Mouse (Mus musculus): ENCODE measurements around the gene Tmem50a.
"Not testable (repeated sequence)": the region's sequence is repeated elsewhere in the genome, so short reads cannot be mapped to it uniquely, and the experiment has no call there.

The Tmem50a gene

DNA sequence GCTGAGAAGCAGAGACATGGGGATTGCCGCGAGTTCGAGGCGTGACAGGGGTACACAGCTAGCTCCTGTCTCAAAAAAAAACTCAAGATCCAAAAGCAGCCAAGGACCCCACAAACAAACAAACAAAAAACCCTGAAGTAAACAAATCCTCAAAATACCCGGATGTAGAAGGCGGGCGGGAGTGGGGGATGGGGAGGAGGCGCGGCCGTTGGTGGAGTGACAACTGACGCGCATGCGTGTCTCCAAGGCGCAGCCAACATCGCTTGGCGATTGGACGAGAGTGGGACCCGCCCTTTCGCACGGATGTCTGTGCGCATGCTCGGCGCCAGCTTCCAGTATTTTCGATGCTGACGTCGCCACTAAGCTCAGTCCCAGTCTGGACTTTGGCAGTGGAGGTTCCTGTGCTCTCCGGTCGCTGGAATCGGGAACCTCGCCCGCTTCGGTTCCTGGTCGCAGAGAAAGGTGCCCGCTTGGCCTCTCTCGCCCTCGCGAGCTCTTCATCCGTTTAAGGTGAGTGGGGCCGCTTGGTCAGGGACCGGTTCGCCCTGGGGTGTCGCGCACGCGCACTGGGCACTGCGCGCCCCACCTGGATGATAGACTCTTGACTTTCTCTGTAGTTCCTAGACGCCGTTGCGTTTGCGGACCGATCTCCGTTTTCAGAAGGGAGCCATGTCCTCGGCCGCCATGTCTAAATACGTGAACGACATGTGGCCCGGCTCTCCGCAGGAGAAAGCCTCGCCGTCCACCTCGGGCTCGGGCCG, 8.6 kb upstream of the Tmem50a start, which contains the start of gene Rsrp1:
Gene Rsrp1 (plus strand): TSS at position 335 of the 761 bp plus-strand sequence.
- DNase-seq (ENCODE audit: low read depth, low spot score): peak; percentile 98

DNA sequence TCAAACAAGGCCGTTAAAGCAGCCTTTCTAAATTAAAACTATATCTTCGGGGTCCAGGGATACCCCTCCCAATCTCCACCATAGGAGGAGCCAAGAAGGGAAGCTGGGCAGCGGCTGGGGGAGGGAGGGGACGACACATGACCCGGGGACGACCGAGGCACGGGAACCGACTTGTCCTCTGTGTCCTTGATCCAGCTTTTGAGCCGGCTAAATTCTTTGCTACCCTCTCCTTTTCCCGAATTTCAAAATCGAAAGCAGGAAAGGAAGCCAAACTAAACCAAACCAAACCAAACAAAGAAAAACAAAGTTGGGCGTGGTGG, 8.1 kb upstream of the Tmem50a start:
- no peak for DNase-seq (ENCODE audit: low read depth, low spot score)

DNA sequence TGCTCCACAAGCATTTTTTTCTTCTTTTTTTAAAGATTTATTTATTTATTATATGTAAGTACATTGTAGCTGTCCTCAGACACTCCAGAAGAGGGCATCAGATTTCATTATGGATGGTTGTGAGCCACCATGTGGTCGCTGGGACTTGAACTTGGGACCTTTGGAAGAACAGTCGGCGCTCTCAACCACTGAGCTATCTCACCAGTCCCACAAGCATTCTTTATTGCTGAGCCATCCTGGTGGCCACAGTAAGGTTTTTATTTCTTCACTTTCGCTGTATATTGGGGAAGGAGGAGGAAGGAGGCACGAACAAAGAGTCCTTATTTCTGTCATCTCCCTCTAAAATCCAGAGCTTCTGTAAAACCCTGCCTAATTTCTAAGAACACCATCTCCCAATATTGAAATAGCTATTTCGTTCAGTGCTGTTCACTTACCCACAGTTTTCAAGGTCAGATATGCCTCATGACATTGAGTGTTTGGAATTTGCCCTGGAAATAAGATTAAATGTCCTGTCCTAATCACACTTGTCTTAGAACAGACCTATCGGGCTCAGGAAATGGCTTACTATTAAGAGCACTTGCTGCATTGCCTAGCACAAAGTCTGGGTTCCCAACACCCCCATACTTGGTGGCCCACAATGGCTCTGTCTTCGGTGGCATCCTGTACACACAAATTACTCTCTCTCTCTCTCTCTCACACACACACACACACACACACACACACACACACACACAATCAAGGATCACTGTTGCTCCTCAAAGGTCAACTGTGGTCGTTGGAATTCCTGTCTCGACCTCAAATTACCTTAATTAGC, 7.5 kb upstream of the Tmem50a start:
- DNase-seq (ENCODE audit: low read depth, low spot score): no peak

DNA sequence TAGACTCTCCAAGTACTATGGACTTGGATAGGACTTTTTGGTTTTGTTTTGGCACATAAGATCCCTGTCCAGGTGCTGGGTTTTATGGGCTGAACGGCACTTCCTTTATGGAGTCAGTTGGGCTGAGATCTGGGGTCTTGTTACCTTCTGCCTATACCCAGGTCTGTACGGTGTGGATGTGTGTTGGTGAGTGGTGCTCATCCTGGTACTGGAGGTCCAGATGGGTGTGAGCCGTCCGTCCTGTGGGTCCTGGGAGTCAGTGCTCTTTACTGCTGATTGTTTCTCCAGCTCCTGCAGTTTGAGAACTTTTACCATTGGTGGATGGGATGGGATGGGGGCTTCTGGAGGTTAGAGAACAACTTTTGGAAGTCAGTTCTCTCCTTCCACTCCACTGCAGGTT, 6.9 kb upstream of the Tmem50a start:
- no peak for DNase-seq (ENCODE audit: low read depth, low spot score)

GRCm38 (mm10) chr4:134920631-134921030, 5.8 kb upstream of the Tmem50a start:
- DNase-seq (ENCODE audit: low read depth, low spot score): no peak

DNA sequence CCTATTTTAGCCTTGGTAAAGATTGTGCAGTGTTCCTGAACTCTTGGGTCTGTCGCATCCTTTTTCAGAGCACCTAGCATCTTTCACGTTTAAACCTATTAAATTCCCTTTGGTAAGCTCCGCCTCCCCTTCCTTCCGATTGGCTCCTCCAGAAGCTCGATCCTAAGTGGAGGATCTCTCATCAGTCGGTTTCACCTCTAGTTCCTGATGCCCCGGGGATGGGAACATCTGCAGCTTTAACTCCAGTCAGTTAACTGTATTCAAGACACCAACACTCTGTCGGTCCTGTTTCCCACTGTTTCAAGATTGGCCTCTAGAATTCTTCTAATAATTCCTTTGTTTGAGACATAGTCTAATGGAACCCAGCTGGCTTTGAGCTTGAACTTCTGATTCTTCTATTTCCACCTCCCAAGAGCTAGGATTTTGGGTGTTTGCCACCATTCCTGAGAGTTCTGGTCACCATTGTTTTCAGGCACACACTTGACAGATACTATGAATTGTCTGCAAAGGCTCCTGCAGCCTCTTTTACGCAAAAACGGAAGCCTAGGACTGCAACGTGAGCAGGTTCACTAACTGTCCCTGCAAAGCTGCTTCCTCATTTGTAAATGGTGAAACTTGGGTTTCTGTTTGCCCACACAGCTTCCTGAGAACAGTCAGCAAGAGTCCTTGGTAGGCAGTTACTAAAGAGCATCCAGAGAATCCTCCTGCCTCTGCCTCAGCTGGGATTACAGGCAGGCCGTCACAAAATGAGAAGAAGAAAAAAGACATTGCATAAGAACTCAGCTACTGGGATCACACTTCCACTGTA, 5.1 kb upstream of the Tmem50a start:
- DNase-seq (ENCODE audit: low read depth, low spot score): no peak

DNA sequence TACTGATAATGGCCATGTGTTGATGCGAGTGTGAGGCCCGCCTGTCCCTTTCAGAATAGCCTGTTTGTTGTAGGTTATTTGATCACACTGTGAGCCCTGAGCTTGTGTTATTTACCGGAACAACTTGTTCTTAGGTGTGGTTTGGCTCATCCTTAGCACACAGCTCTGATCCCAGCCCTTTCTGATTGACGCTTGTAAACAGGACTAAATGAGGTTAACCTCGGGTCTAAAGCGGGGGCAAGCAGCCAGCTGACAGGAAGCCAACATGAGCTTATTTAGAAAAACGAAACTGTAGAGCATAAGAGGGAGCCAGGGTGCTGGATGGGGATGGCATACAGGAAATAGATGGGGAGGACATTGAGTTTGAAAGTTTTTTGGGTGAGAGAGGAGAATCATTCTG, 3.6 kb upstream of the Tmem50a start:
- no peak for DNase-seq (ENCODE audit: low read depth, low spot score)

DNA sequence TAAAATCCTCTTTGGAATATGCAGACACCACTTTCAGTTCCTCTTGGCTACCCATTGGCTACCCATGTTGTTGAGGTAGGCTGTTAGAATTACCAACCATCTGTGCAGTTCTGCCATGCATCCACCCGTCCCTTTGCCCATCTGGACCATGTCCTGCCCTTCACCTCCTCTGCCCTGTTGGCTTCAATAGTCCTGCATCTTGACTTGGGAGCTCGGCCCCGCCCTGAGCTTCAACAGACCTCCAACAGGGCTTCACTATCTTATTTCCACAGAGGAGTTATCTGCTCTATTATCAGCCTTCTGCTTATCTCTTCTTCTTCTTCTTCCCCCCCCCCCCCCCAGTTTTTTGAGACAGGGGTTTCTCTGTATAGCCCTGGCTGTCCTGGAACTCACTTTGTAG, 2.4 kb upstream of the Tmem50a start:
- no peak for DNase-seq (ENCODE audit: low read depth, low spot score)

GRCm38 (mm10) chr4:134915223-134916050, 613 bp upstream of the Tmem50a start:
- no peak for DNase-seq (ENCODE audit: low read depth, low spot score)

DNA sequence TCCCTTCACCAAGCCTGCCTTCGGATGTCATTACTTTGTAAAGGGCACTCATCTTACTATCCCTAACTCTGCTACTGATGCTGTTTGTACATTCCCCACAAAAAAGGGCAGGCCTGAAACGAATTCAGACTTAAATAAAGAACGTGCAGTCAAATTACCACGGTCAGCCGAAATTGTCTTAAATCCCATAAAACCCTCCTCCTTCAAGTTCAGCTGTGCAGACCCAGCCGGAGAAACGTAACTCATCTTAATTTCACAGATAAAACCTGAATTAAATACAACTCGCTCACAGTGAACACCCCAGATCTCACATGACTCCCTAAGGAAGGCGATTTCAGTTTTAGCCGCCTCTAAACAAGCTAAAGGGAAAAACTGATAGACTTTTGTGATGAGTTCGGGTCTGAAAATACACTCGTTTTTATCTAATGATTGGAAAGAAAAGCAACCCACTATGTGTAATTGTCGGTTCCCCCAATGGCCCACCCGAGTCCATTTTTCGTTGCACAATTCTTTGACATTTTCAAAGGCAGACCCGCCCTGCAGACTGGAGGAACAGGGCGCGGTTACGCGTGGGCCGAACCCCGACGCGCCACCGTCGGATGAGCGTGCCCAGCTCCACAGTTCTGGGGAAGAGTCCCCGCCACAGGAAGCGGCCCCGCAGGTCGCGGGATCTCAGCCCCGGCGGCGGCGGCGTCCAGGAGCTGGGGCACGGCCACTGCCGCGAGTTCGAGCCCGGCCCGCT, 531 bp downstream of the Tmem50a start:
- no peak for DNase-seq (ENCODE audit: low read depth, low spot score)

GRCm38 (mm10) chr4:134913413-134913812, 1.4 kb downstream of the Tmem50a start:
- DNase-seq (ENCODE audit: low read depth, low spot score): peak; percentile 57

DNA sequence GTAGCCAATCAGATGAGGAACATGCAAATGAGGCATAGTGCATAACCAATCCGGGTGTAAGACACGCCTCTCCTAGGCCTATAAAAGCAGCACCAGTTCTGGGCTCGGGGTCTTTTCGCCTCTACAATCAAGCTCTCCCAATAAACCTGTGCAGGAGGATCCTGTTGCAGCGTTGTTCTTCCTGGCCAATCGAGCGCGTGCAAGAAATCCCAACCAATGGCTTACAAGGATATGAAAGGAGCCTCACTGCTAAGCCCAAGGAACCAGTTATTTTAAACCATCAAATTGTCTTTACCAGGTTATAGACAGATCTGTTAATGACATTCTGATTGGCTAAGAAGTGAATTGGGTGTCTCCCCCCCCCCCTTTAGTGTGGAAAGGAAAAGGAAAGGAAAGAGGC, 3.4 kb downstream of the Tmem50a start:
- not testable (repeated sequence) for DNase-seq (ENCODE audit: low read depth, low spot score)

GRCm38 (mm10) chr4:134903046-134903445, 11.8 kb downstream of the Tmem50a start:
- no peak for DNase-seq (ENCODE audit: low read depth, low spot score)

- DNase-seq (ENCODE audit: low read depth, low spot score): no peak
These were observed 13.7 kb downstream of the Tmem50a start for GRCm38 (mm10) chr4:134901126-134901525.

DNA sequence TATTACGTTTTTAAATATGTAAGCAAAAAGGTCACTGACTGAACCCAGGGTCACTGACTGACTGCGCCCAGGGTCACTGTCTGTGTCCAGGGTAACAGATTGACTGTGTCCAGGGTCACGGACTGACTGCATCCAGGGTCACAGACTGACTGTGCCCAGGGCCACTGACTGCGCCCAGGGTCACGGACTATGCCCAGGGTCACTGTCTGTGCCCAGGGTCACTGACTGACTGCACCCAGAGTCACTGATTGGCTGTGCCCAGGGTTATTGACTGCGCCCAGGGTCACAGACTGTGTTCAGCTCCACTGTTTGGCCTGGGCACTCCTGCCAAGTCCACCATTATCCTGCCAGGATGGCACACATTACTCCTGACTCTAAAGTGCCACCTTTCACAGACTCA, 17.6 kb downstream of the Tmem50a start:
- DNase-seq (ENCODE audit: low read depth, low spot score): no peak

DNA sequence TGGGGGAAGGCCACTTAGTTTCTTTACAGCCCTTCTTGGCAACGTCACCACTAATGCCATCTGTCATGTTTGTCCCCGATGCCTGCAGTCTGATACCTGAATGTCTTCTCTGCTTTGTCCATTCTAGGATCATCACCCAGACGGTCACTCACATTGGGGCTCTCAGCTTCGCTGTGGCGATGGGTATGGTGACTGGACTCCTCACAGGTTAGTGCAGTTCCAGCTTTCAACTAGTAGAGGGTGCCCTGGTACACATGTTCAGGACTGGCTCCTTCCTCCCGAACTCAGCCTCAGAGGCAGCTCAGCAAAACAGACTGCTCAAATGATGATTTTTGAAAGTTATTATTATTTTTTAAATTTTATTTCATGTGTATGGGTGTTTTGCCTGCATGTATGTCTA, 22.7 kb downstream of the Tmem50a start:
- no peak for DNase-seq (ENCODE audit: low read depth, low spot score)

DNA sequence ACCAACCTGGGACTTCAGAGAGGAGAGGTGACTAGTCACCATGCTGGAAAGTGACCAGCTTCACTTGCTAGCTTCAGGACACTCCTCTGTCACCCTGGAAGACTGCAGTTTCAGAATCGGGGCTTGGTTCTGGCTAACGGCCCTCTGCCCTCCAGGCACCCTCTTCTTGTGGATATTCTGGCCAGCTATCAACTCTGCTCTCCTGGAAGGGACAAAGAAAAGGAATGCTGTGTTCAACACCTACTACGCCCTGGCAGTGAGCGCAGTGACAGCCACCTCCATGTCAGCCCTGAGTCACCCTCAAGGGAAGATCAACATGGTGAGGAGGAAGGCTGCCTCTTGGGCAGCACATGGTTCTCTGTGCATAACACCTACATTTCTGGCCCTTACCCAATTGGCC, 30.5 kb downstream of the Tmem50a start:
- no peak for DNase-seq (ENCODE audit: low read depth, low spot score)

DNA sequence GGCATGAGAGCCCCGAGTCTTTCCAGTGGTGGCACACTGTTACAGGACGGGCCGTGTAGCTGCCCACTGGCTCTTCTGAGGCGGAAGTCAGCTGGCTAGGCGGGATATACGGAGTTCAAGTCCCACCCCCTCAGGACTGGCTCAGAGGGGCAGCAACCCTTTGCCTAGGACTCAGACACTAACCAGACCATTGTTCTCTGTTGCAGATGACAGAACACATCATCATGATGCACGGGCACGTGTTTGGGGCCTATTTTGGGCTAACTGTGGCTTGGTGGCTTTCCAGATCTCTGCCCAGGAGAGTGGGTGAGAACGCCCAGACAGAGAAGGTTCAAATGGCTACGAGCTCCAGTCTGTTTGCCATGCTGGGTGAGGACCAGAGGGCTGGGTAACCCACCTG, 31.0 kb downstream of the Tmem50a start:
- DNase-seq (ENCODE audit: low read depth, low spot score): no peak

- peak; percentile 24 for DNase-seq (ENCODE audit: low read depth, low spot score)
These were observed 31.6 kb downstream of the Tmem50a start for GRCm38 (mm10) chr4:134883266-134883665.

- no peak for DNase-seq (ENCODE audit: low read depth, low spot score)
These were observed 34.8 kb downstream of the Tmem50a start for GRCm38 (mm10) chr4:134880041-134880440.

All from embryo, embryonic 11.5 days (tissue).